Mouse (Mus musculus) liver, postnatal 0 days (tissue): ENCODE results near the gene Arid2.

Experiments
- CTCF ChIP-seq: sonication (generic); IDR thresholded peaks from 2 replicates; pipeline ENCODE4 v1.5.1; 2016; ENCODE audit warnings: antibody characterized with exemption, low read depth
- EP300 ChIP-seq: IDR thresholded peaks from 2 replicates; pipeline ENCODE4 v1.6.1; 2016; ENCODE audit warnings: antibody characterized with exemption, low read depth, mild to moderate bottlenecking

- no peak for TF ChIP-seq CTCF
- TF ChIP-seq EP300: no peak
These were observed 88.9 kb downstream of the Arid2 start for GRCm38 (mm10) chr15:96376214-96376613.
